Mouse (Mus musculus) regulatory T cell (primary cell): ENCODE measurements around the gene Etl4.

ENCODE experiments used
- in situ Hi-C: fragments of 300-600 bp; cut with MboI, MseI; formaldehyde crosslinking; loops from one replicate; pipeline ENCODE4 v1.15.1; 2025; ENCODE audit warnings: high pct_unique_total_duplicates

The Etl4 gene

DNA sequence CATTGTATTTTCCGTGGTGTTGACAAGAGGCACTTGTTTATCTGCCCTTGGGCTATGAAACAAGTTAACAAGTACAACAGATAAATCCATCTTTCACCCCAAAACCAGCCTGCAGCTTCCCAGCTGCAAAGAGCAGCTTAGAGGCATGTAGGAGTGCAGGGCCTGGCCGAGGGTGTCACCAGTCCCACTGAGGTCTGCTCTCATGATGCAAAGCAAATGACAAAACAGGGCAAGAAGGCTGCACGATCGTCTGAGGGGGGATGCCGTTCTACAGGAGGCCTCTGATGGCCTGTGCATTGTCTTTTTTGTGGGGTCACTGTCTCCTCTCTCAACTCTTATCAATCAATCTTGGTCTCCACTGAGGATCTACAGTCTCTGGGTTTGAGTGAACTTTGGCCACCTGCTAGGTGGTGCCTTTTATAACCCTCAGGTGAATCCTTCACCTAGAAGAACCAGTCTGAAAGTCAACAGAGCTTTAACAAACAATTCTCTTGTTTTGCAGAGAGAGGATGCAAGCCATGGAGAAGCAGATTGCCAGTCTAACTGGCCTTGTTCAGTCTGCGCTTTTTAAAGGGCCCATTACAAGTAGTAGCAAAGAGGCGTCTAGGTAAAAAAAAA is 849.6 kb downstream of the Etl4 start:
- in situ Hi-C loops: no loop called here

DNA sequence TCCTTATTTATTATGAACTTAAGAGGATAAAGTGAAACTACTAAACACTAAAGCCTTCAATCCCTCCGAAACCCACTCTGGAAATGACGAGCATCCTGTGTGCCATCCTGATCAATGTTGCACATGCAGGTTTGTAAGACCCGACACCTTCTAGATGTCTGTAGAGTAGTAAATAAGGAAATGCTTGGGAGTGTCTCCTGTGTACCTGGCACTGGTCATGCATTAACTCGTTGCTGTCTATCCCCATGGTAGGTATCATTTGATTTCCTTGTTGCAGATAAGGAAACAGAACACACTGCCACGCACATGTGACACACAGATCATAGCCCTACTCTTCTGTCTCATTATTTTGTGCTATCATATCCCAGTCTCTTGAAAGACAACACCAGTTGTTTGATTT is 851.7 kb downstream of the Etl4 start:
- in situ Hi-C loops: no loop called here

DNA sequence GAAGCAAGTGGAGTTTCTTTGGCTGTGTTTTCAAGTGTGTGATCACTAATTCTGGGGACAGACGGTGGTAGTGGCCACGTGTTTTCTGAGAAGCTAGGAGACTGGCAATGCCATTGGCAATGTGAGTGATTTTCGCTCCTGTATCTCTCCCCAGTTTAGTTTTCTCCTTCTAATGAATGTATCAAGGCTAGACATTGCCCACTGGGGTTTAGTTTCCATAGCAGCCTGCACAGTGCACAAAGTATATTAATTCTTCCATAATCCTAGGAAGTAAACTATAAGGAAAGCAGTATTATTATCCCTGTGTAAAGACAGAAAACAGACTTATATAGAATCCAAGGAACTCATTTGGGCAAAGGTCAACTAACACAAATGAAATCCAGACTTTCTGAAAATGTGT is 852.2 kb downstream of the Etl4 start:
- in situ Hi-C loops: no loop called here

DNA sequence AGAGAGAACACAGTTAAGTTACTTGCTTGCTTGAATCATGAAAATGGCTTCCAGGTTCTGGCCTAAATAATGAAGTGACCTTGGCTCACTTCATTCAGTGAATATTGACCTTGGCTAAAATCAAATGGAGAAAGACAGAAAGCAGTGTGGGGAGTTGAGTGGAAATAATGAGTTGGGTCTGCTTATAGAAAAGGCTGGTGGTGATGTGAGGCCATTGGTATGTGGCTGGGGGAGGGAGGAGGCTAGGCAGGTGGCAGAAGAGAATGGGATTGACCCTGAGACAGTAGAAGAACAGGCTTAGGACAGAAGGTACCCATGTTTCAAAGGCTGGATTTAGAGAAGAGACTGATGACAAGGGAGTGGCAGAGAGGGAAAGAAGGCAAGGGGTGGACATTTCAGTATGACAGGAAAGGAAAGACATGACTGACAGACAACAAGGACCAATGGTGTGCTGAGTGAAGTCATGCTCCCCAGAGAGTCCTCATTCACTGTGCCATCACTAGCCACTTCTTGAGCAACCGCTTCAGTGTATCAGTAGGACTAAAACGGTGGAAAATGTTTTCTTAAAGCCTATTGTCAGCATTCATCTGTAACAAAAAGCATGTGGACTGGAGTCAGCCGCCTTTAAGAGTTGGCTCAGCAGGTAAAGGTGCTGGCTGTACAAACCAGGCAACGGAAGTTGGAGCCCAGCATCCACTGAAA is 854.1 kb downstream of the Etl4 start:
- in situ Hi-C loops: no loop called here

DNA sequence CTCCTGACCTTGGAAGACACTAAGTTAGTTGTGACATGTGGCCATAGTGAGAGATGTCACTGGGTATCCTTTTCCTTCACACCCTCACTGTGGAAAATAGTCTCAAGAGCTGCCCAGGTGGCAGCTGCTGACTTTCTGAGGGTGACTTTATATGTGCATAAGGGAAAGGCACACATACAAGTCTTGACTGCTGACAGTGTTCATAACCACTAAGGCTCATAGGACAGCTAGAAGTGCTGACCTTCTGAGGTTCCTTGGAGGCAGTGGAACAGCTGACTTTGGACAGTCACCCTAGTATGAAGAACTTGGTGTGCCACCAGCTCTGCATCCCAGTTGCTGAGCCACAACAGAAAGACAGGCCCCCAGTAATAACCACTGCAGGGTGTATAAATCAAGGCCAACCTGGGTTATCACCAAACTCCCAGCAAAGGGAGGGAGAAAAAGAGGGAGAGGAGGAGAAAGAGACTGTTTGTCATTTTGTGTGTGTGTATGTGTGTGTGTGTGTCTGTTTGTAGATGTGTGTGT is 855.0 kb downstream of the Etl4 start:
- in situ Hi-C loops: no loop called here

DNA sequence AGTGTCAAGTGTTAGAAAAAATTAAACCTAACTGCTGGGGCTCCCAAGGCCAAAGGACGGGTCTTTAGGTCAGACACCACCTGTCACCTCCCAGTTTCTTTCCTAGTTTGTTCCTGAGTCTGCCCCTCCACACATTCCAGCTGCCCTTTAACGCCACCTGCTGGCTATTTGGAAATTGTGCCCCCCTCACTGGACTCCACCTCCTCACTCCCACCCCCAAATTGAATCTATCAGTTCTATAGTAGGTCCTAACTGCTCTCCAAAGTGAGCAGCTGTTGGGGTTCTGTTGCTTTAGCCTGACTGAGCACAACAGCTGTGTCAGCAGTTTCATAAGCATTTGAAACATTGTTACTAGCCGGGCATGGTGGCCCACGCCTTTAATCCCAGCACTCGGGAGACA is 859.1 kb downstream of the Etl4 start:
- in situ Hi-C loops: no loop called here

DNA sequence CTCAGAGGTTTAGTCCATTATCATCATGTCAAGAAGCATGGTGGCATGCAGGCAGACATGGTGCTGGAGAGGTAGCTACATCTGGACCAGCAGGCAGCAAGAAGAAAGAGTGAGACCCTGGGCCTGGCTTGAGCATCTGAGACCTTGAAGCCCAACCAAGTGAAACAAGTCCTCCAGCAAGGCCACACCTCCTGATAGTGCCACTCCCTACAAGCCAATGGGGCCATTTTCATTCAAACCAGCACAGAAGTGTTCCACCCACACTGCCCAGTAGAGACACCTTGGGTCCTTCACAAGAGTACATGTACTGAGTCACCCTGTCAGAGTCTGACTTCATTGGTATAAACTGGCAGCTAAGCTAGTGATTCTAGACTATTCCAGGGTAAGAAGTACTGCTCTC is 860.6 kb downstream of the Etl4 start:
- in situ Hi-C loops: no loop called here

DNA sequence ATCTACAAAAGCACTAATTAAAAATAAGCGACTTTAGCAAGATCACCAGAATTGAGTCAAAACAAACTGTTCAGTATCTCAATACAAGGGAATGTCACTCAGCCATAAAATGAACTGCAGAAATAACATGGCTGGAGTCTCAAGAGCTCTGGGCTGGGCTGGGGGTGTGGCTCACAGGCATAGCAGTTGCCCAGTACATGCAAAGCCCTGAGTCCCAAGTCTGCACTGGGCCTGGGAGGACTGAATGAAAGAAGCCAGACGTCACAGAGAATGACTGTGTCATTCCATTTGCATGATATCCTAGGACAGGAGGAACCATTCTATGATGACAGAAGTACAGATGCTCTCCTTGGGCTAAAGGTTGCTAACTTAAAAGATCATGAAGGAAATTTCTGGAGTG is 864.9 kb downstream of the Etl4 start:
- in situ Hi-C loops: no loop called here

DNA sequence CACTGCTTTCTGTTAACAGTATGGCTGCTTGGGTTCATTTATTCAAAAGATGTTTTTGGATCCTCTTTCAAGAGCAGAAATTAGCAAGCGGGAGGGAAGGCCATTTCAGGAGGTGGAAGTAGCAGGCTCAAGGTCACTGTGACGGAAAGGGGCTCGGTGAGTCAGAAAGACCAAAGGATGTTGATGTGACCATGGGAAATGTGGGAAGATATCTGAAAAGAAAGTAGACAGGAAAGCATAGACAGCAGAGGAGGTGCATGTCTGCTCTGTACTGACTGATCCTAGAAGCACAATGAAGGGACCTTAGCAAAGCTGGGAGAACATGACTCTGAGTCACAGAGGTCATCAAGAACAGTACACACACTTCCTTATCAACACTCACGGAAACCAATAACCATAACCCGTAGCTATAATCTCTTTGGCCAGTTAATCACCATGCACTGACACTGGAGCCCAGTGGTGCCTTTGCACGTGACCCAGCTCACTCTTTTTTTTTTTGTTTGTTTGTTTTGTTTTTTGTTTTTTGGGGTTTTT is 866.7 kb downstream of the Etl4 start:
- in situ Hi-C loops: no loop called here

DNA sequence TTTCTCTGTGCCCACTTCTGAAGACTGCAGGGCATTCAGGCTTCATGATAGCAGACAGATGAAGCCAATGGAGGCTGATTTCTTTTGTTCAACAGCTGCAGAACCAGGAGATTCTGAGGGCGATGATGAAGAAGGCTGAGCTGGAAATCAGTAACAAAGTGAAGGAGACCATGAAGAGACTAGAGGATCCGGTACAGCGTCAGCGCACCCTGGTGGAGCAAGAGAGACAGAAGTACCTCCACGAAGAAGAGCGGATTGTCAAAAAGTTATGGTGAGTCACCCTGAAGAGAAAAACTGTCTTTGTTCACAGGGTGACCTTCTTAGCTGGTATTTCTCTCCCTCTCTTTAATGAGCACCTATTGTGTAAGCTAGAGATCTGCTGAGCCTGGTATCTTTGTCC is 868.4 kb downstream of the Etl4 start:
- in situ Hi-C loops: no loop called here

DNA sequence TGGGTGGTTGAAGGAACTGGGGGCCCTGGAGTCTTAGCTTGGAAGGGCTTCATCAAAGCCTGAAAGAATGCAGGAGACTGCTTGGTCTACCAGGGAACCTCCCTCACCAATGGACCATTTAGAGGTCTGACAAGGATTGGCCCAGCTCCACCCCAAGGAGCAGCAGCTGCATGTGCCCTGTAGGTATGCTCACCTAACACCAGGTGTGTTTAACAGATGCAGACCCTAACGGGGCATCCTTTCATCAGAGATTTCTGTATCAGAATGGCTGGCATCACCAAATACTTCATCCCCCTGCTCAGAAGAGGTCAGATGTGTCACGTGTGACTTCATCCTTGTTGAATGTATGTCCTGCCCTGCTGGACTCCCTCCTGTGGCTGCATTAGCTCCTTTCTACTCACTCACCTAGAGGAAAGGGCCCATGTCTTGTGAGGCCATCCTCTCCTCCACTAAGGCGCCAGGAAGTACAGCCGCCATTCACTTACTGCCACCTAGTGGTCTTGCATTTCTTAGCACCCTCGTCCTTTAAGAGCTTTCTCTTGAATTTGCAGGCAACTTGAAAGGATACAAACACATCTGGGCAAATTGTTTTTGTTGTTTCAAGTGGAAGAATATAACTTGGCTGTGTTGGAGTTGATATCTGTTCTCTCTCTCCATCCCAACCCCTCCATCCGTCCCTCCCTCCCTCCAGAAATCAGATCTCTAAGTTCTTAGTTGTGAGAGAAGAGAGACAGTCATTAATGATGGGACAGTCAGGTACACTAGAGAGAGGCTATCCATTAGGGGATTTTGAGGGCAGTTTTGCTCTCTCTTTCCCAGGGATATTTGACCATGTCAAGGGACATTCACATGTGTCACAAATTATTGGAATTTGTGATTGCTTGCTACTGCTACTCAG is 870.2 kb downstream of the Etl4 start:
- in situ Hi-C loops: no loop called here

DNA sequence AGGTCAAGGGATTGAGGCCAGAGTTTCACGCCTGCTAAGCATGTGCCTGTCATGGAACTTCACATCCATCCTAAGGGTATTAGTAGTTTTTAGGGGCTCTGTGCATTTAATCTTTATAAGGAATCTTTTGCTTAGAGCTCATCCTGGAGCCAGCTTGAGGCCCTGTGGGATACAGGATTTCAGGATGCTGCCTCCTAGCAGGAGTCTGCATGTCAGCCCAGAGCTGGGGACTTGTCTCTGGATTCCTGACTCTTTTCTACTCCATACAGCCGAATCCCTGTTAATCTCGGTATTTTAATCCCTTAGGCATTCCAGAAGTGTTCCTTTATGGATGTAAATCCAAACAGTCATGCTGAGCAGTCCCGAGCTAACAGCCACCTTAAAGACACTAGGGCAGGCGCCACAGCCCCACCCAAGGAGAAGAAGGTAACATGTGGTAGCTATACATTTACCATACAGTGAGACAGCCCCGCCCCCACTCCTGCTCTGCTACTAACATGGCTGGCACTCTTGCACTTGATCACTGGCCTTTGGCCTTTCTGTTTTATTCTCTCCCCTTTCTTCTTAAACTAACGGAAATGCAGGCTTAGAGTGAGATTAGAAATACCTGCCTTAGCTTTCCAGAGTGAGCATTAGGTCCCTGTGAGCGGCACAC is 891.8 kb downstream of the Etl4 start:
- in situ Hi-C loops: loop anchor here (10.0 kb wide), 1 partner anchor 1913 kb away; no protein-coding TSS in a partner anchor

DNA sequence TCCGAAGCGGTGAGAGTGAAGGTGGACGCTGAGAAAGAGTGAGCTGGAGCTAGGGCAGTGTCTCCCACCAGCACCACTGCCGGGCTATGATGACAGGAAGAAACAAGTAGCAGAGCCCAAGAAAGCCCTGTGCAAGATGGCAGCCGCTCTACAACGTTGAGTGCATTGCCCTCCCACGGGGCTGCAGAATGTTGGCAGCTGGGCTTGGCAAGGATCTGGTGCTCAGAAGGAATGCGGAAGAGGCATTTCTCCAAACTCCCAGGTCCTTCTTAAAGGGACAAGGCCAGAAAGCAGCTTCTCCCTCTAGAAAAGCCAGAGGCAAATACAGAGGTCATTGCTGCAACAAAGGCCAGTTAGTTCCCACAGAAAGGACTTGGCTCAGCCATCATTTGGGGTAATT is 901.9 kb downstream of the Etl4 start:
- in situ Hi-C loops: no loop called here

DNA sequence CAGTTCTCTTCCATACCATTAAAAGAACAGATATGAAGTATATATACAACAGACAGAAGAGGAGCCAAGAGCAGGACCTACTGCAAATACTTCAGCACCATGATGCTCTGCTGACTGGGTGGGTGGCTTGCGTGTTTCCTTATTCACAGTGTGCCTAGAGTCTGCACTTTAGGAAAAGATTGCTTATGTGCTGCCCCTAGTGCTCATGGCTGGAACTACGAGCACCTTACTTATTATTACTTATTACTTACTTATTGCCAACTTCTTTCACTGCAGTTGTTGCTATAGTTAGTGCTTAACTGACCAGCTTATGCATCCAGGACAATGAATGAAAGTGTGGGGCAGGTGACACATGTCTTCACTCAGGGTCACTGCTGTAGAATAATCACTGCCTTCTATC is 904.4 kb downstream of the Etl4 start:
- in situ Hi-C loops: no loop called here

DNA sequence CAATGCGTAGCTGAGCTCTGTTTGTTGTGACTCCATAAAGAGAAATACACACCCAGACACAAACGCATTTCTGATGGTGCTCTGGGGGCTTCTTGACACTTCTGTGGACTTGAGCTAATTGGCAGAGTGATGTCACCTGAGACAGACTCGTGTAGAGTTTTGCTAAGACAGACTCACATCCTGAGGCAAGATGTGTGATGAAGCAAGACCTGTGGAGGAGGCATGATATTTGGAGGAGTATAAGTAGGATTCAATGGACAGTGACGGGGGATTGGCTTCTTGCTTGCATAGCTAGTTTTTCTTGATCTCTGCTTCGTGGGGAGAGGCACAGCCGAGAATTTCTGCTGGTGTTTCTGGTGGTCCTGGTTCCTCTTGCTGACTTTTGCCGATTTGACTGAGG is 908.6 kb downstream of the Etl4 start:
- in situ Hi-C loops: no loop called here

DNA sequence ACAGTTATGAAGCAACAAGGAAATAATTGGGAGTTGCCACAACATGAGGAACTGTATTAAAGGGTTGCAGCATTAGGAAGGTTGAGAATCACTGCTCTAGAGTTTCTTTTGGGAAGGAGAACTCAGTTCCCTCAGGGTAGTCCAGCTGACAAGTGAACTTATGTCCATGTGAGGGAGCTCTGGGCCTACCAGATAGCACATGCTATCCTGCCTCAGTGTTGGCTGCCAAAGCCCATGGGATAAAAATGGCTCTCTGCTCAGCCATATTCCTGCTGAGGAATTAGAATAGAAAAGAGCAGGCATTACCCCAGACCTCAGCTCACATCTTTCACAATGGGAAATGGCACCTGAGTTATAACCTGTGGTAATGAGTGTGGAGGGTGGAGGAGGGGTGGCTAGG is 916.7 kb downstream of the Etl4 start:
- in situ Hi-C loops: no loop called here

DNA sequence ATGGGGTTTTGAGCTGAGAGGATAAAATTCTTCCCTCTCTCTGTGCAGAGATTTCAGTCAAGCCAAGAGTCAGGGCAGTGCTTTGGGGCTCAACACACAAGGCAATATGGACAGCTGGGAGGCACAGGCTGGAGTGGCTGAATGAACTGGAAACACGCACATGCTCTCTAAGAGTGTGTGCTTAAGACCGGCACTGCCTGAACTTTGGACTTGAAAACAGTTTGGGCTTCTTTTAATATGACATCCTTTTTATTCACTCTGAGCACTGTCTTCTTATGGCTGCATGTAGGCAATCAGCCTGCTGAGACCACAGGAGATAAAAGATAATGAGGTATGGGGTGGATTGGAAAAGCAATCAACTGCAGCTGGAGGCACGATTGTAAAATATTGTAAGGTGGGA is 921.3 kb downstream of the Etl4 start:
- in situ Hi-C loops: no loop called here

DNA sequence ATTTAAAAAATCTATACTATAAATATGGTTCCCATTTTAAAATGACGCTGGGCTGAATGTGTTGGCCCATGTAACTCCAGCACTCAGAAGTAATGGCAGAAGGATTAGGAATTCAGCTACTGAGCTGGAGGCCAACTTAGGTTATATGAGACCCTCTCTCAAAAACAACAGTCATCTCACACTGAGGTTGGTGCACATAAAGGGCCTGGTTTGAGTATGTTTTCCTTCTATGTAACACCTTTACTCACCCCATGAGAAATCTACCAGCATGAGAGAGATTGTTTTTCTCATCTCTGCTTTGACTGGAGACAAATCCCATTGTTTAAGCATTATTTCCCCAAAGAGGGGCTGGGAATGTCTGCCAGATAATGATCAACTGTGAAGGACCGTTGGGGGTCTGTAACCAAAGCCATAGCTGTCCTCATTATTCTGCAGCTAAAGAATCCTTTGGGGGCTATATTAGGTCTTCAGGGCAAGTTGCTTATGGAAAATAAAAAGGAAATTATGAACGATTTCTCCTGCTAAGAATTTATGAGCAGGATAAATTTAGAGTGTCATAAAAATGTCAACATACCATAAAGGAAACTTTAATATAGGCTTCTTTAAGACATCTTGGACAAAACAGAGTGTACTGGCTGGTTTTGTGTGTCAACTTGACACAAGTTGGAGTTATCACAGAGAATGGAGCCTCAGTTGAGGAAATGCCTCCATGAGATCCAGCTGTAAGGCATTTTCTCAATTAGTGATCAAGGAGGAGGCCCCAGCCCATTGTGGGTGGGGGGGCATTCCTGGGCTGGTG is 922.2 kb downstream of the Etl4 start:
- in situ Hi-C loops: no loop called here

DNA sequence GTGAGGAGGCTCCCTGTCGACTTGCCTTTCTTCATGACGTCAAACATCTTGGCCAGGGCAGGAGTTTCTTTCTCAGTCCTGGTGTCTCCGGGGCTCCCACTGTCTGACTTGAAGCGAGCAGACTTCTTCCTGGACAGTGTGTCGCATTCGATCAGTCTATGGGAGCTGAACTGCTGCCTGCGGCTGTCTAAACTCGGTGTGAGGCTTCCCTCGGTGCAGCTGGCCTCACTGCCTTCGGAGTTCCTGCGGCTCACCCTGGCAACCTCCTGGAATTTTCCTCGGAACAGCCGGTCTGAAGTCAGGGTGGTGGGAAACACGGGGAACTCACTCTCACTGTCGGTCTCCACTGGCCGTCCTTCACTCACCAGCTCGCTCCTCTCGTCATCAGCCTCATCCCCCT is 939.8 kb downstream of the Etl4 start:
- in situ Hi-C loops: no loop called here
